Mouse (Mus musculus) myocyte (in vitro differentiated cells): ENCODE measurements around the gene Kalrn.

Source experiments
- CEBPB ChIP-seq: IDR thresholded peaks from 2 replicates; pipeline ENCODE4 v1.6.1; 2011; ENCODE audit warnings: mild to moderate bottlenecking, moderate library complexity; ENCODE audit not compliant: poor library complexity, insufficient read depth, severe bottlenecking
- MYOD1 ChIP-seq, 3 experiments: IDR thresholded peaks; one replicate each; pipeline ENCODE4 v1.6.1; 2011; ENCODE audit warnings: control low read depth in 2 of 3, low read depth in 2 of 3, mild to moderate bottlenecking in 2 of 3, moderate library complexity in 1 of 3; ENCODE audit not compliant: insufficient read length in 2 of 3, control insufficient read depth in 1 of 3
- POLR2A ChIP-seq: IDR thresholded peaks from one replicate; pipeline ENCODE4 v1.6.1; 2011; ENCODE audit warnings: low read depth, mild to moderate bottlenecking, control low read depth, moderate library complexity; ENCODE audit not compliant: insufficient read length
- POLR2AphosphoS2 ChIP-seq: IDR thresholded peaks from one replicate; pipeline ENCODE4 v1.6.1; 2011; ENCODE audit warnings: low read depth, control low read depth; ENCODE audit not compliant: insufficient read length
- TCF12 ChIP-seq: IDR thresholded peaks from one replicate; pipeline ENCODE4 v1.6.1; 2011; ENCODE audit warnings: mild to moderate bottlenecking, control low read depth; ENCODE audit not compliant: poor library complexity, insufficient read depth, severe bottlenecking
- USF1 ChIP-seq: IDR thresholded peaks from one replicate; pipeline ENCODE4 v1.6.1; 2011; ENCODE audit warnings: low read depth, mild to moderate bottlenecking, control low read depth, moderate library complexity

- TF ChIP-seq MYOD1 (IDR thresholded peaks at IDR 0.05; ENCODE audit: control insufficient read depth in 1 of 3, insufficient read length in 2 of 3, low read depth in 2 of 3) = no peak
- no peak for TF ChIP-seq POLR2AphosphoS2
- TF ChIP-seq POLR2A = no peak
- no peak for TF ChIP-seq USF1
- no peak for TF ChIP-seq TCF12
- peak; percentile 49; the same call in 1 of the 2 replicates for TF ChIP-seq CEBPB
Measured at GRCm38 (mm10) chr16:34493914-34494313, 79.4 kb downstream of the Kalrn start.
